Mouse (Mus musculus) kidney, postnatal 0 days (tissue): ENCODE measurements around the gene Dnajc30. TPM values are rescaled to one million over a fixed set of nuclear protein-coding genes. Genes with fewer than 3 reads are reported as not detected.
"Not testable (repeated sequence)": the region's sequence is repeated elsewhere in the genome, so short reads cannot be mapped to it uniquely, and the experiment has no call there.

ENCODE experiments used
- ATAC-seq: fragments of 200-750 bp; cut with Nextera tagmentation; replicated peaks from 2 replicates; pipeline ENCODE4 v1.8.0; 2017; ENCODE audit warnings: low read depth, moderate number of reproducible peaks, moderate TSS enrichment, moderate library complexity; ENCODE audit not compliant: low FRiP score
- DNase-seq: peaks from one replicate; pipeline ENCODE4 v3.0.0-alpha.2; 2016; ENCODE audit warnings: low spot score
- H3K27ac ChIP-seq: fragments of 300-500 bp; sonication (generic); 2 replicates; pipeline ENCODE4 v1.5.1; 2014; ENCODE audit warnings: mild to moderate bottlenecking
- H3K27me3 ChIP-seq: fragments of 300-500 bp; sonication (generic); 2 replicates; pipeline ENCODE4 v1.6.1; 2014; ENCODE audit warnings: low read length, mixed read lengths; ENCODE audit not compliant: insufficient read depth
- H3K36me3 ChIP-seq: fragments of 300-500 bp; sonication (generic); 2 replicates; pipeline ENCODE4 v1.6.1; 2014; ENCODE audit warnings: low read length, mixed read lengths; ENCODE audit not compliant: insufficient read depth
- H3K4me1 ChIP-seq: fragments of 300-500 bp; sonication (generic); replicated peaks from 2 replicates; pipeline ENCODE4 v1.6.1; 2014; ENCODE audit warnings: antibody characterized with exemption, low read length, mixed read lengths; ENCODE audit not compliant: insufficient read depth
- H3K4me2 ChIP-seq: fragments of 300-500 bp; sonication (generic); 2 replicates; pipeline ENCODE4 v1.6.1; 2014; ENCODE audit warnings: mild to moderate bottlenecking, low read length, moderate library complexity, mixed read lengths
- H3K4me3 ChIP-seq: fragments of 300-500 bp; sonication (generic); replicated peaks from 2 replicates; pipeline ENCODE4 v1.5.1; 2014; ENCODE audit warnings: low read depth, low read length
- H3K9ac ChIP-seq: fragments of 300-500 bp; sonication (generic); 2 replicates; pipeline ENCODE4 v1.6.1; 2014; ENCODE audit warnings: low read depth, low read length
- H3K9me3 ChIP-seq: fragments of 300-500 bp; sonication (generic); replicated peaks from 2 replicates; pipeline ENCODE4 v1.6.1; 2016; ENCODE audit warnings: low read length, inconsistent platforms, mixed read lengths
- CTCF ChIP-seq: IDR thresholded peaks from 2 replicates; pipeline ENCODE4 v1.5.1; 2016; ENCODE audit warnings: antibody characterized with exemption, low read depth, mild to moderate bottlenecking, moderate library complexity
- WGBS: fragments of 180-500 bp; shearing (Covaris S2); extraction: QIAGEN DNeasy Blood & Tissue Kit; methylation state at CpG from one replicate; pipeline ENCODE4 v1.1.7; 2014; 5-methylcytosine and 5-hydroxymethylcytosine counted together
- polyA plus RNA-seq: library from polyadenylated mRNA; unstranded; fragments of >200 nt; fragmentation: Nextera tagmentation; extraction: Ambion mirVana; gene quantifications from 2 replicates; pipeline ENCODE4 v1.2.1, GENCODE M21; 2015

Dnajc30 gene
- polyA plus RNA-seq, 1 experiment from 2014 or later: 42.4 TPM

- H3K27ac ChIP-seq: no peak overlapping the region
- no peak overlapping the region for H3K9ac ChIP-seq
- no peaks in the 10 kb centered on the region for H3K9me3 ChIP-seq
- no peaks in the 10 kb centered on the region for H3K27me3 ChIP-seq
- no peak overlapping the region for H3K4me2 ChIP-seq
- DNase-seq (no peak), ATAC-seq (no peak)
- H3K36me3 ChIP-seq: peaks cover 41% of the 10 kb centered on the region
- no peak overlapping the region for H3K4me3 ChIP-seq
- TF ChIP-seq CTCF: no peak
- 91% methylated on average over 12 of the region's 12 CpGs for WGBS
- H3K4me1 ChIP-seq: no peaks in the 10 kb centered on the region
These were observed 10.6 kb upstream of the Dnajc30 start for GRCm38 (mm10) chr5:135053356-135053755.

DNA sequence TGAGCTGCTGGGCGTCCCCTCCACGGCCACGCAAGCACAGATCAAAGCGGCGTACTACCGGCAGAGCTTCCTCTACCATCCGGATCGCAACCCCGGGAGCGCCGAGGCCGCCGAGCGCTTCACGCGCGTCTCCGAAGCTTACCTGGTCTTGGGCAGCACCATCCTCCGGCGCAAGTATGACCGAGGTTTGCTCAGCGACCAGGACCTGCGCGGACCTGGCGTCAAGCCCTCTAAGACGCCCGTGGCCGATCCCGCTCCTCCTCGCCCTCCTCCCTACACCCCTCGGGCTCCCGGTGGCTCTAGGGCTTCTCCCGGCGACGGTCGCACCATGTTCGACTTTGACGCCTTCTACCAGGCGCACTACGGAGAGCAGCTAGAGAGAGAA lies 372 bp downstream of the Dnajc30 start:
- H3K4me2 ChIP-seq: peak overlapping the region; percentile 84
- H3K4me1 ChIP-seq: peaks cover 13% of the 10 kb centered on the region; the same call in 1 of the 2 replicates
- H3K9ac ChIP-seq: peak overlapping the region; percentile 81
- ATAC-seq (peak; percentile 47), DNase-seq (no peak)
- peak overlapping the region; percentile 72 for H3K27ac ChIP-seq
- peak overlapping the region; percentile 93 for H3K4me3 ChIP-seq
- 0 out of 2 replicates have a peak, but pooled peaks cover 13% of the 10 kb centered on the region for H3K36me3 ChIP-seq
- H3K27me3 ChIP-seq: no peaks in the 10 kb centered on the region
- H3K9me3 ChIP-seq: no peaks in the 10 kb centered on the region
- TF ChIP-seq CTCF: no peak
- WGBS: 2% methylated on average over 40 of the region's 40 CpGs

DNA sequence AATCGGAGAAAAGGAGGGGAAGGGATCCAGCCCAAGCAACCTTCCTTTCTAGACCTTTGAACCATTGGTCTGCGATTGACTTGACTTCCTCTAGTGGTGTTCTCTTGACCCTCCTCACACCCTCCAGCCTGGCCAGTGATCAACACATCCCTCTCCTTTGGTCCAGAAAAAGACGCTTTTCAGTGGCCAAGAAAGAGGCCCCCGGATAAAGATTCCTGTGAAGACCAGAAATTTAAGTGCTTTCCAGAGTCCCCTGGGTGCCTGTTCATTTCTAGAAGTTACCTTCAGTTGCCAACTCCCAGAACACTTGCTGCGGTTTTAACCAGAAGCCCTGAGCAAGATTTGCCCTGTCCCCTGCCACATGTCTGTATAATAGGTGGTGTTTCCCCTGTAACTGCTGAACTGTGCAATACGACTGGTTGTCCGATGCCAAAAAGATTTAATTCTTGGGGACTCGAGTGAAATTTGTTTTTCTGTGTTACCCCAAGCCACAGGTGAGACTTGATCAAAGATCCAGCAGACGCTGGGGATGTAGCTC lies 976 bp downstream of the Dnajc30 start, which contains the start of gene Bud23:
Gene Bud23 (minus strand): TSS at position 51 of the 538 bp plus-strand sequence.
- peak within 1 kb of the TSS; percentile 93 for H3K4me3 ChIP-seq
- not testable (repeated sequence) for H3K9me3 ChIP-seq, ATAC-seq, DNase-seq, H3K27me3 ChIP-seq
- H3K4me1 ChIP-seq: peaks cover 13% of the 10 kb centered on the region; the same call in 1 of the 2 replicates
- H3K27ac ChIP-seq: peak within 1 kb of the TSS; percentile 72
- H3K9ac ChIP-seq: peak within 1 kb of the TSS; percentile 81
- H3K36me3 ChIP-seq: 0 out of 2 replicates have a peak, but pooled peaks cover 10% of the 10 kb centered on the region
- H3K4me2 ChIP-seq: peak within 1 kb of the TSS; percentile 84
- 70% methylated on average over 8 of the region's 9 CpGs for WGBS

GRCm38 (mm10) chr5:135066008-135066407 lies 2.0 kb downstream of the Dnajc30 start:
- peaks cover 13% of the 10 kb centered on the region; the same call in 1 of the 2 replicates for H3K4me1 ChIP-seq
- no peak for TF ChIP-seq CTCF
- ATAC-seq (no peak), DNase-seq (no peak)
- H3K36me3 ChIP-seq: 0 out of 2 replicates have a peak, but pooled peaks cover under 1% of the 10 kb centered on the region
- no peak overlapping the region for H3K27ac ChIP-seq
- no peak overlapping the region for H3K9ac ChIP-seq
- no peaks in the 10 kb centered on the region for H3K9me3 ChIP-seq
- WGBS: 88% methylated on average over 3 of the region's 3 CpGs
- H3K27me3 ChIP-seq: no peaks in the 10 kb centered on the region
- no peak overlapping the region for H3K4me2 ChIP-seq
- no peak overlapping the region for H3K4me3 ChIP-seq

DNA sequence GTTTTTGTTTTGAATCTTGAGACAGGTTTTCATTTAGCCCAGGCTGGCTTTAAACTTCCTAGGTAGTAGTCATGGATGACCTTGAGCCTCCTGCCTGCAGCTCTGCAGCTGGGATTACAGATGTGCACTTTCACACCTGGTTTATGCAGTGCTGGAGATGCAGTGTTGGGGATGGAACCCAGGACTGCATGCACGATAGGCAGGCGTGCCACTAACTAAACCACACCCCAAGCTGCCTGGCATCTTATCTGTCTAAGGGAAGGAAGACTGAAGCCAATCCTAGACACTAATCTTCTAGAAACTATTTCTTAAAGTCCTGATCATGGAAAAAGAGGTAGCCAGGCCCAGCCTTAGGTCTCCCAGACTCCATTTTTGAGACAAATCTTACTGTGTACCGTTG lies 6.4 kb downstream of the Dnajc30 start:
- Histone ChIP-seq H3K9me3 (no peaks in the 10 kb centered on the region), H3K36me3 (peaks cover 10% of the 10 kb centered on the region; the same call in 1 of the 2 replicates), H3K27me3 (no peaks in the 10 kb centered on the region), H3K4me2 (no peak overlapping the region), H3K27ac (no peak overlapping the region), H3K9ac (no peak overlapping the region), H3K4me3 (no peak overlapping the region), H3K4me1 (peaks cover 5% of the 10 kb centered on the region; the same call in 1 of the 2 replicates)
- DNase-seq (no peak), ATAC-seq (no peak)
- TF ChIP-seq CTCF: no peak
- 93% methylated on average over 3 of the region's 3 CpGs for WGBS

DNA sequence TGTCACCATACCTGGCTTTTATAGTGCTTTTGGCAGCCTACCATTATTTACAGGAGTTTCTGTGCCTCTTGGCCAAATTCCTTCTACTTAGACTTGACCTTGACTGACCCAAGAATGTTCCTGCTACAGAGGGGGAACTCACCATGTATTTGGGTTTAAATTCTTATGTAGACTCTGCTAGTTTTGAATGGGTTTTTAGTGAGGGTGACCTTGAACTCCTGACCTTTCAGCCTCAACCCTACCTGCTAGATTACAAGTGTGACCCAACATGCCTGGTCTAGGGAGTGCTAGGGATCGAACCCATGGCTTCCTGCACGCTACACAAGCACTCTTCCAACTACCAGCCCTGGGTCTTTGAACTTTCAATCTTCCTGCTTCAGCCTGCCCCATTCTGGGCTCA lies 8.1 kb downstream of the Dnajc30 start:
- H3K4me3 ChIP-seq: no peak overlapping the region
- H3K36me3 ChIP-seq: peaks cover 10% of the 10 kb centered on the region; the same call in 1 of the 2 replicates
- no peak for DNase-seq
- 88% methylated on average over 2 of the region's 2 CpGs for WGBS
- H3K9ac ChIP-seq: no peak overlapping the region
- TF ChIP-seq CTCF: no peak
- H3K4me2 ChIP-seq: no peak overlapping the region
- no peaks in the 10 kb centered on the region; the same call in 1 of the 2 replicates for H3K4me1 ChIP-seq
- H3K27ac ChIP-seq: no peak overlapping the region
- H3K9me3 ChIP-seq: no peaks in the 10 kb centered on the region
- no peak for ATAC-seq
- no peaks in the 10 kb centered on the region for H3K27me3 ChIP-seq

DNA sequence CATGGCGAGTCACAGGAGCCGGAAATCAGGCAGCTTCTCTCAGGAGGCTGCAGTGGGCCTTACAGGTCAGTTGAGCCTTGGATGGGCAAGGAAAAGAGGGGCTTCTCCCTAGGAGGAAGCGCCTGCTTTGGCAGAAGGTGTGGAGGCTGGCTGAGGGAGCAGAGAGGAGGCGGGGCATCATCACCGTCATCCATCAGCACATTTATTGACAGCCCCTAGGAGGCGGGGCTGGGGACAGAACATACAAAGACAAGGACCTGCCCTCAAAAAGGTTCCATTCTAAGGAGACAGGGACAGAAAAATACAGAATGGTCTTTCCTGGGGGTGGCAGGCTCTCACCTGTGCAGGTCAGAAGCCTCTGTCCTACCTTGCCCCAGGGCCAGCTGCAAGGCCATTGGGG lies 8.7 kb downstream of the Dnajc30 start:
- Histone ChIP-seq H3K4me3 (no peak overlapping the region), H3K4me1 (no peaks in the 10 kb centered on the region; the same call in 1 of the 2 replicates), H3K9ac (no peak overlapping the region), H3K27ac (no peak overlapping the region), H3K36me3 (peaks cover 10% of the 10 kb centered on the region; the same call in 1 of the 2 replicates), H3K9me3 (no peaks in the 10 kb centered on the region), H3K27me3 (no peaks in the 10 kb centered on the region), H3K4me2 (no peak overlapping the region)
- no peak for ATAC-seq
- TF ChIP-seq CTCF: no peak
- WGBS: 77% methylated on average over 6 of the region's 6 CpGs
- no peak for DNase-seq
